Mouse (Mus musculus): ENCODE measurements around the gene Gm20379. TPM values are rescaled to one million over a fixed set of nuclear protein-coding genes. Genes with fewer than 3 reads are reported as not detected.

The Gm20379 gene
- total RNA-seq, 1 experiment: 0.22 TPM

DNA sequence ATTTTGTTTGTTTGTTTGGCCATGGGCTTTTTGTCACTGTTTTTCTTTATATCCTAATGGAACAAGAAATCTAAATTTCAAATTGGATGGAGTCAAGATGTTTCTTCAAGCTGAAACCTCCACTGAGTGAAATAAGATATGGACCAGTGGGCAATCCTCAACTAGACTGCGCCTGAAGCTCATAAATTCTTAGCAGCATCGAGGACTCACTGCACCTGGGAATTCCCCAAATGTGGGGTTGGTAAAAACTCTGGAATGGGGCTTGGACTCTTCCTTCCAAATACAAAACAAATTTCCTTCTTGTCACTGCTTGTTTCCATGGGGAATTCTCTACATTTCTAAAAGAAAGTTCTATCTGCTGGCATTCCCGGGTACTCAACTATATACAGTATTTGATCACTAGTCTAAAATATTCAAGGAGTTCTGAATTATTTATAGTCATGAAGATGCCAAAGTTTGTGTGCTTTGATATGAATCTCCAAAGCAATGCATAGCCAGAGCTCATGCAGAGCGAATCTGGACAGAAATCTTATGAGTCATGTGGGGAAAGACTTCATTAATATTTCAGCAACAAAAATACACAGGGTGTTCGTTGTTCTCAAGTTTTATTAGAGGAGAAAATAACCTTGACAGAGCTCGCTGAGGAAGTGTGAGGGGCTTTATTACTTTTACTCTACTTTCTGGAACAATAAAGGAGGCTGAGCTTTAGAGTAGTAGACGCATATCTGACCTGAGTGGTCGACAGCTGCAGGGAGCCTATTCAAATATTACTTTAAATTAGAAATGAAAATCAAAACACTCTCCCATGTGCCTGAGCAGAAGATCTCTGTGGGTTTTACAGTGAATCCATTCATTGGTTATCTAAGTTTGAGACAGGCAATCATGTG, 2.5 kb upstream of the Gm20379 start:
- Histone ChIP-seq H3K9me3 (ENCODE audit: control insufficient read depth, insufficient read depth, low read depth, low read length) (no peaks in the 10 kb centered on the region), H3K27ac (ENCODE audit: insufficient read depth, low read depth, low read length, poor library complexity, severe bottlenecking) (no peak overlapping the region), H3K9ac (ENCODE audit: insufficient read depth, low read depth, low read length, poor library complexity, severe bottlenecking) (no peak overlapping the region), H3K4me1 (ENCODE audit: control insufficient read depth in 2 of 2, insufficient read depth in 2 of 2, low read length in 2 of 2, poor library complexity in 1 of 2) (no peaks in the 10 kb centered on the region), H3K36me3 (ENCODE audit: control insufficient read depth, insufficient read depth, low read length, poor library complexity, severe bottlenecking) (peaks cover 2% of the 10 kb centered on the region), H3K4me3 (ENCODE audit: insufficient read depth in 1 of 2, low read depth in 1 of 2, low read length in 2 of 2, poor library complexity in 1 of 2, severe bottlenecking in 1 of 2) (no peak overlapping the region)
- no peak for TF ChIP-seq CHD2 (IDR thresholded peaks at IDR 0.05; ENCODE audit: low read depth, low read length)
- no peak for TF ChIP-seq HCFC1 (IDR thresholded peaks at IDR 0.05; ENCODE audit: borderline replicate concordance, insufficient read depth, low read length)
- no peak for TF ChIP-seq ZC3H11A (IDR thresholded peaks at IDR 0.05; ENCODE audit: borderline replicate concordance, low read depth, low read length)
- no peak for TF ChIP-seq MAFK (IDR thresholded peaks at IDR 0.05; ENCODE audit: insufficient read depth, low read depth, low read length)
- no peak for TF ChIP-seq ZNF384 (IDR thresholded peaks at IDR 0.05; ENCODE audit: low read depth, low read length)
- in situ Hi-C loops (cut with MboI; ENCODE audit: low sequenced_read_pairs in 2 of 2, unreplicated experiment in 2 of 2): no loop called here
- no peak for DNase-seq (ENCODE audit: low read depth, low spot score)

DNA sequence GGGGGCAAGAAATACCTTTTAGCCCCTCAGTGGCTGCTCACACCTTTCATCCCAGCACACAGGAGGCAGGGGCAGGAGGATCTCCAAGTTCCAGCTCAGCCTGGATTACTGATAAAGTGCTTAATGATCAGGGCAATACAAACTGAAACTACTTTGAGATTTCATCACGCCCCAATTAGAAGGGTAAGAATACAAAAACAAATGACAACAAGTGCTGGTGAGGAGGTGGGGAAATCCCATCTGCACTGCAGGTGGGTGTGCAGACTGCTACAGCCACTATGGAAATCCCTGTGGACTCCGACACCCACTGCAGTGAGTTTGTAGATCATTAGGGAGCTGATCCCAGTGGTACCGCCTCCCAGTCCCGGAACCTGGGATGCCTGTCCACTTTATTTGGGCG, 1.5 kb upstream of the Gm20379 start:
- no peak overlapping the region for H3K4me3 ChIP-seq (ENCODE audit: insufficient read depth in 1 of 2, low read depth in 1 of 2, low read length in 2 of 2, poor library complexity in 1 of 2, severe bottlenecking in 1 of 2)
- DNase-seq (ENCODE audit: low read depth, low spot score): no peak
- no peaks in the 10 kb centered on the region for H3K4me1 ChIP-seq (ENCODE audit: control insufficient read depth in 2 of 2, insufficient read depth in 2 of 2, low read length in 2 of 2, poor library complexity in 1 of 2)
- no peak overlapping the region for H3K27ac ChIP-seq (ENCODE audit: insufficient read depth, low read depth, low read length, poor library complexity, severe bottlenecking)
- in situ Hi-C loops (cut with MboI; ENCODE audit: low sequenced_read_pairs in 2 of 2, unreplicated experiment in 2 of 2): no loop called here
- no peak for TF ChIP-seq CHD2 (IDR thresholded peaks at IDR 0.05; ENCODE audit: low read depth, low read length)
- no peak for TF ChIP-seq ZNF384 (IDR thresholded peaks at IDR 0.05; ENCODE audit: low read depth, low read length)
- TF ChIP-seq MAFK (IDR thresholded peaks at IDR 0.05; ENCODE audit: insufficient read depth, low read depth, low read length): no peak
- no peak for TF ChIP-seq HCFC1 (IDR thresholded peaks at IDR 0.05; ENCODE audit: borderline replicate concordance, insufficient read depth, low read length)
- no peak for TF ChIP-seq ZC3H11A (IDR thresholded peaks at IDR 0.05; ENCODE audit: borderline replicate concordance, low read depth, low read length)
- H3K9me3 ChIP-seq (ENCODE audit: control insufficient read depth, insufficient read depth, low read depth, low read length): no peaks in the 10 kb centered on the region
- no peak overlapping the region for H3K9ac ChIP-seq (ENCODE audit: insufficient read depth, low read depth, low read length, poor library complexity, severe bottlenecking)
- H3K36me3 ChIP-seq (ENCODE audit: control insufficient read depth, insufficient read depth, low read length, poor library complexity, severe bottlenecking): peaks cover 7% of the 10 kb centered on the region

DNA sequence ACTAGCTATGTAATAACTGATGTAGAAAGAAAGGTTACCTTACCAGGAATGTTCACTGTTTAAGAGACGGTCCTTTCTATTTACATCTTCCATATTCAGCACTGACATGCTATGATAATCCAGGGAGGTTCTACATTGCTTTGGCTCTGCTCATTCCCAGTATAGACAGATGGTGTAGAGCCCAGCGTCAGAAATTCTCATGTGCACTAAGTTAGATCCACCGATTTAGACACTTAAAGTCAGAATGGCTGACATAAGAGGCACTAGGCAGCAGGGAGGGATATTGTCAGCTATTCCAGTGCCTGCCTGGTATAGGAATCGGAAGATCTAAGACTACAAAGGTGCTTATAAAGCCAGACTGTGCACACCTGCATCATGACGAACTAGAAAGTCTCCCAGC, 8.8 kb downstream of the Gm20379 start:
- Histone ChIP-seq H3K4me3 (ENCODE audit: insufficient read depth in 1 of 2, low read depth in 1 of 2, low read length in 2 of 2, poor library complexity in 1 of 2, severe bottlenecking in 1 of 2) (no peak overlapping the region), H3K9ac (ENCODE audit: insufficient read depth, low read depth, low read length, poor library complexity, severe bottlenecking) (no peak overlapping the region), H3K27ac (ENCODE audit: insufficient read depth, low read depth, low read length, poor library complexity, severe bottlenecking) (no peak overlapping the region), H3K36me3 (ENCODE audit: control insufficient read depth, insufficient read depth, low read length, poor library complexity, severe bottlenecking) (peaks cover 7% of the 10 kb centered on the region; the same call in 1 of the 2 replicates), H3K9me3 (ENCODE audit: control insufficient read depth, insufficient read depth, low read depth, low read length) (no peaks in the 10 kb centered on the region), H3K4me1 (ENCODE audit: control insufficient read depth in 2 of 2, insufficient read depth in 2 of 2, low read length in 2 of 2, poor library complexity in 1 of 2) (no peaks in the 10 kb centered on the region)
- in situ Hi-C loops (cut with MboI; ENCODE audit: low sequenced_read_pairs in 2 of 2, unreplicated experiment in 2 of 2): no loop called here
- no peak for DNase-seq (ENCODE audit: low read depth, low spot score)
- no peak for TF ChIP-seq CHD2 (IDR thresholded peaks at IDR 0.05; ENCODE audit: low read depth, low read length)
- no peak for TF ChIP-seq HCFC1 (IDR thresholded peaks at IDR 0.05; ENCODE audit: borderline replicate concordance, insufficient read depth, low read length)
- no peak for TF ChIP-seq MAFK (IDR thresholded peaks at IDR 0.05; ENCODE audit: insufficient read depth, low read depth, low read length)
- no peak for TF ChIP-seq ZNF384 (IDR thresholded peaks at IDR 0.05; ENCODE audit: low read depth, low read length)
- no peak for TF ChIP-seq ZC3H11A (IDR thresholded peaks at IDR 0.05; ENCODE audit: borderline replicate concordance, low read depth, low read length)

DNA sequence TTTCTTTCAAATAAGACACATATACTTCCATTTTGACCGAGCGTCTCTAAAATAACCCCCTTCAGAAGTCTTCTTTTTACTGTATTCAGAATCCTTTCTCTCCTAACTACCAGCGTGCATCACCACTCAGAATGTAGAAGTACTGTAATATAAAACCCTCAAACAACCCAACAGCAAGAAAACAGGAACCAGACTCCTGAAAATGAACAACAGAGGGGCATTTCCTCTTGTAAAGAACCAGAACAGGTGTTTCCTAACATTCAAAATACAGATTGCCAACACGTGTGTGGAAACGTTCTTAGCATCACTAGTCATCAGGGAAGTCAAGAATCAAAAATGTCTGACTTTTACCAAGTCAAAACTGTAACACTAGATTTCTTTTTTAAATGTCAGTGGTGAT, 15.0 kb downstream of the Gm20379 start:
- DNase-seq (ENCODE audit: low read depth, low spot score): no peak
- Histone ChIP-seq H3K9me3 (ENCODE audit: control insufficient read depth, insufficient read depth, low read depth, low read length) (no peaks in the 10 kb centered on the region), H3K36me3 (ENCODE audit: control insufficient read depth, insufficient read depth, low read length, poor library complexity, severe bottlenecking) (peaks cover 5% of the 10 kb centered on the region; the same call in 1 of the 2 replicates), H3K27ac (ENCODE audit: insufficient read depth, low read depth, low read length, poor library complexity, severe bottlenecking) (no peak overlapping the region), H3K4me1 (ENCODE audit: control insufficient read depth in 2 of 2, insufficient read depth in 2 of 2, low read length in 2 of 2, poor library complexity in 1 of 2) (peaks cover 0 to 2% of the 10 kb centered on the region in 2 experiments; a peak in 1 of 4 replicates), H3K4me3 (ENCODE audit: insufficient read depth in 1 of 2, low read depth in 1 of 2, low read length in 2 of 2, poor library complexity in 1 of 2, severe bottlenecking in 1 of 2) (no peak overlapping the region), H3K9ac (ENCODE audit: insufficient read depth, low read depth, low read length, poor library complexity, severe bottlenecking) (no peak overlapping the region)
- in situ Hi-C loops (cut with MboI; ENCODE audit: low sequenced_read_pairs in 2 of 2, unreplicated experiment in 2 of 2): no loop called here
- TF ChIP-seq ZC3H11A (IDR thresholded peaks at IDR 0.05; ENCODE audit: borderline replicate concordance, low read depth, low read length): no peak
- no peak for TF ChIP-seq CHD2 (IDR thresholded peaks at IDR 0.05; ENCODE audit: low read depth, low read length)
- no peak for TF ChIP-seq HCFC1 (IDR thresholded peaks at IDR 0.05; ENCODE audit: borderline replicate concordance, insufficient read depth, low read length)
- TF ChIP-seq ZNF384 (IDR thresholded peaks at IDR 0.05; ENCODE audit: low read depth, low read length): no peak
- no peak for TF ChIP-seq MAFK (IDR thresholded peaks at IDR 0.05; ENCODE audit: insufficient read depth, low read depth, low read length)
